Mouse (Mus musculus) CH12.LX (cell line): ENCODE data around the gene Kdm1b. TPM values are rescaled to one million over a fixed set of nuclear protein-coding genes. Genes with fewer than 3 reads are reported as not detected.

ENCODE experiments used
- DNase-seq: peaks from one replicate; pipeline ENCODE4 v3.0.0-alpha.2; 2013; ENCODE audit errors: extremely low read depth
- H3K27ac ChIP-seq: 2 replicates; pipeline ENCODE4 v1.5.1; 2012; ENCODE audit warnings: low read depth, mild to moderate bottlenecking, control low read depth, moderate library complexity; ENCODE audit not compliant: insufficient read depth
- H3K27me3 ChIP-seq: replicated peaks from 2 replicates; pipeline ENCODE3; 2012; ENCODE audit warnings: inconsistent platforms
- H3K36me3 ChIP-seq, 2 experiments: replicated peaks in 1 of 2; 2 replicates each; pipeline versions ENCODE3 to v1.6.1; 2012; ENCODE audit warnings: inconsistent platforms in 1 of 2, low read length in 1 of 2, mild to moderate bottlenecking in 1 of 2, mixed read lengths in 1 of 2, moderate library complexity in 1 of 2; ENCODE audit not compliant: control insufficient read depth in 1 of 2, insufficient read depth in 1 of 2
- H3K4me1 ChIP-seq, 2 experiments: 2 replicates each; pipeline ENCODE4 v1.6.1; 2012; ENCODE audit warnings: inconsistent platforms in 1 of 2, moderate library complexity in 1 of 2; ENCODE audit not compliant: insufficient read depth in 2 of 2, control insufficient read depth in 1 of 2
- H3K4me2 ChIP-seq: 2 replicates; pipeline ENCODE4 v1.6.1; 2012; ENCODE audit warnings: low read depth, mild to moderate bottlenecking, control low read depth; ENCODE audit not compliant: poor library complexity, insufficient read depth, severe bottlenecking
- H3K4me3 ChIP-seq, 3 experiments: fragments of 150-350 bp in 1 of 3; sonication (generic) in 1 of 3; replicated peaks in 1 of 3; 2 replicates each; pipeline versions ENCODE3 to v1.5.1; 2011 to 2012; ENCODE audit warnings: low read depth in 2 of 3, low read length in 2 of 3, mild to moderate bottlenecking in 2 of 3, moderate library complexity in 2 of 3, control low read depth in 1 of 3, improper control_type of control experiment in 1 of 3, inconsistent platforms in 1 of 3, mixed read lengths in 1 of 3; ENCODE audit not compliant: poor library complexity in 1 of 3
- H3K79me2 ChIP-seq: replicated peaks from 2 replicates; pipeline ENCODE4 v1.6.1; 2012; ENCODE audit warnings: mild to moderate bottlenecking, moderate library complexity; ENCODE audit not compliant: control insufficient read depth, poor library complexity, insufficient read depth, severe bottlenecking; ENCODE audit errors: extremely low read depth
- H3K9ac ChIP-seq: 2 replicates; pipeline ENCODE4 v1.6.1; 2012; ENCODE audit warnings: low read depth, mild to moderate bottlenecking, control low read depth, moderate library complexity; ENCODE audit not compliant: insufficient read depth
- H3K9me3 ChIP-seq: replicated peaks from 2 replicates; pipeline ENCODE3; 2012; ENCODE audit warnings: low read length, inconsistent platforms, mixed read lengths
- CHD1 ChIP-seq: IDR thresholded peaks from 2 replicates; pipeline ENCODE4 v1.6.1; 2012; ENCODE audit warnings: low read depth, low read length, improper control_type of control experiment, inconsistent platforms
- CHD2 ChIP-seq: IDR thresholded peaks from 2 replicates; pipeline ENCODE4 v1.6.1; 2011; ENCODE audit warnings: low read length, improper control_type of control experiment
- E2F4 ChIP-seq: IDR thresholded peaks from 2 replicates; pipeline ENCODE4 v1.6.1; 2011; ENCODE audit warnings: low read depth, low read length, improper control_type of control experiment; ENCODE audit not compliant: insufficient replicate concordance
- ELF1 ChIP-seq: IDR thresholded peaks from 2 replicates; pipeline ENCODE4 v1.6.1; 2014; ENCODE audit warnings: low read depth, mild to moderate bottlenecking, inconsistent platforms, low read length, improper control_type of control experiment
- HCFC1 ChIP-seq: IDR thresholded peaks from 2 replicates; pipeline ENCODE4 v1.6.1; 2012; ENCODE audit warnings: low read depth, mild to moderate bottlenecking, inconsistent platforms, low read length, improper control_type of control experiment
- JUND ChIP-seq: conservative IDR thresholded peaks from 2 replicates; pipeline ENCODE4 v1.6.1; 2011; ENCODE audit warnings: low read depth, low read length, improper control_type of control experiment
- MAFK ChIP-seq: IDR thresholded peaks from 2 replicates; pipeline ENCODE4 v1.6.1; 2011; ENCODE audit warnings: low read length, improper control_type of control experiment; ENCODE audit not compliant: insufficient replicate concordance
- MXI1 ChIP-seq: IDR thresholded peaks from 2 replicates; pipeline ENCODE4 v1.6.1; 2011; ENCODE audit warnings: mild to moderate bottlenecking, low read depth, low read length, improper control_type of control experiment
- MYC ChIP-seq: IDR thresholded peaks from 2 replicates; pipeline ENCODE4 v1.6.1; 2011; ENCODE audit warnings: low read depth, mild to moderate bottlenecking, improper control_type of control experiment, low read length
- NELFE ChIP-seq: IDR thresholded peaks from 2 replicates; pipeline ENCODE4 v1.6.1; 2011; ENCODE audit warnings: low read depth, low read length, improper control_type of control experiment
- POLR2A ChIP-seq: IDR thresholded peaks from 2 replicates; pipeline ENCODE4 v1.6.1; 2011; ENCODE audit warnings: low read depth, mild to moderate bottlenecking, improper control_type of control experiment, low read length
- POLR2AphosphoS2 ChIP-seq: IDR thresholded peaks from 2 replicates; pipeline ENCODE4 v1.6.1; 2011; ENCODE audit warnings: low read depth, low read length, improper control_type of control experiment
- RCOR1 ChIP-seq: conservative IDR thresholded peaks from 2 replicates; pipeline ENCODE4 v1.6.1; 2012; ENCODE audit warnings: low read depth, mild to moderate bottlenecking, inconsistent platforms, low read length, improper control_type of control experiment
- TCF12 ChIP-seq: IDR thresholded peaks from 2 replicates; pipeline ENCODE4 v1.6.1; 2014; ENCODE audit warnings: low read depth, mild to moderate bottlenecking, inconsistent platforms, low read length, improper control_type of control experiment
- USF1 ChIP-seq: IDR thresholded peaks from 2 replicates; pipeline ENCODE4 v1.6.1; 2014; ENCODE audit warnings: low read depth, mild to moderate bottlenecking, inconsistent platforms, low read length, improper control_type of control experiment
- ZC3H11A ChIP-seq: IDR thresholded peaks from 2 replicates; pipeline ENCODE4 v1.6.1; 2012; ENCODE audit warnings: low read depth, mild to moderate bottlenecking, inconsistent platforms, low read length, improper control_type of control experiment
- ZKSCAN1 ChIP-seq: IDR thresholded peaks from 2 replicates; pipeline ENCODE4 v1.6.1; 2012; ENCODE audit warnings: low read depth, inconsistent platforms, low read length, improper control_type of control experiment, borderline replicate concordance
- ZMIZ1 ChIP-seq: IDR thresholded peaks from 2 replicates; pipeline ENCODE4 v1.6.1; 2012; ENCODE audit warnings: low read depth, mild to moderate bottlenecking, inconsistent platforms, low read length, improper control_type of control experiment
- dilution Hi-C: fragments of 300-500 bp; cut with MboI; formaldehyde crosslinking; loops from 2 replicates; pipeline ENCODE4 v1.14.3; 2020; ENCODE audit warnings: low sequenced_read_pairs; ENCODE audit not compliant: extremely low pct_unique_long_range_greater_than_20kb, extremely low pct_ligation_motif_present
- in situ Hi-C: fragments of 300-500 bp; cut with MboI; formaldehyde crosslinking; loops from 3 replicates; pipeline ENCODE4 v1.14.3; 2019; ENCODE audit warnings: low sequenced_read_pairs, low pct_ligation_motif_present, low pct_unique_long_range_greater_than_20kb, mixed read lengths
- polyA plus RNA-seq: library from polyadenylated mRNA; unstranded; fragments of >175 nt; gene quantifications from 2 replicates; pipeline ENCODE4 v1.2.1, GENCODE M21; 2012; ENCODE audit warnings: low read depth; ENCODE audit not compliant: insufficient read length
- total RNA-seq, 2 experiments: library from RNA; depleted of rRNA; stranded (reverse); fragments of 300-350 nt in 1 of 2; fragments of >200 nt in 1 of 2; gene quantifications; 2 replicates each; pipeline ENCODE4 v1.2.3; 2012 to 2014

The Kdm1b gene
- total and polyA plus RNA-seq, 3 experiments, result 9.8 to 20.3 (median 11.1) TPM

- H3K9me3 ChIP-seq, result no peaks in the 10 kb centered on the region
- H3K79me2 ChIP-seq, result peaks cover 17% of the 10 kb centered on the region
- peaks cover 19 to 76% of the 10 kb centered on the region in 2 experiments for H3K36me3 ChIP-seq
- dilution Hi-C loops, result no loop called here
- in situ Hi-C loops, result no loop called here
- no peak overlapping the region for H3K4me2 ChIP-seq
- no peak overlapping the region for H3K27ac ChIP-seq
- no peak for DNase-seq
- H3K4me1 ChIP-seq, result peaks cover 0 to 33% of the 10 kb centered on the region in 2 experiments; a peak in 3 of 4 replicates
- no peak overlapping the region for H3K4me3 ChIP-seq
- no peaks in the 10 kb centered on the region for H3K27me3 ChIP-seq
- TF ChIP-seq MAFK, result no peak
- no peak overlapping the region for H3K9ac ChIP-seq
These were observed 56.0 kb downstream of the Kdm1b start for GRCm38 (mm10) chr13:47099265-47099664.

- in situ Hi-C loops, result no loop called here
- H3K79me2 ChIP-seq, result peaks cover 22% of the 10 kb centered on the region
- TF ChIP-seq NELFE (no peak), MAFK (0 out of 2 replicates have a peak, but pooled peaks have one; percentile 39)
- TF ChIP-seq, all 38 proteins: peak for 1
- Histone ChIP-seq H3K36me3 (peaks cover 16 to 63% of the 10 kb centered on the region in 2 experiments), H3K27ac (no peak overlapping the region), H3K9ac (no peak overlapping the region), H3K4me2 (no peak overlapping the region), H3K4me1 (peaks cover 0 to 34% of the 10 kb centered on the region in 2 experiments; a peak in 3 of 4 replicates), H3K27me3 (no peaks in the 10 kb centered on the region), H3K9me3 (no peaks in the 10 kb centered on the region), H3K4me3 (no peak overlapping the region)
- dilution Hi-C loops, result no loop called here
- no peak for DNase-seq
These were observed 57.3 kb downstream of the Kdm1b start for GRCm38 (mm10) chr13:47100587-47100986.

- H3K79me2 ChIP-seq, result peaks cover 22% of the 10 kb centered on the region
- TF ChIP-seq ZMIZ1 (no peak), E2F4 (no peak), POLR2A (no peak), HCFC1 (no peak), RCOR1 (no peak), CHD2 (no peak), ZKSCAN1 (no peak), MYC (no peak), TCF12 (no peak), JUND (no peak), POLR2AphosphoS2 (no peak), USF1 (no peak), MXI1 (no peak), ZC3H11A (no peak), CHD1 (no peak), ELF1 (no peak)
- dilution Hi-C loops, result no loop called here
- H3K4me1 ChIP-seq, result peaks cover 0 to 38% of the 10 kb centered on the region in 2 experiments; a peak in 3 of 4 replicates
- DNase-seq, result no peak
- no peak overlapping the region for H3K9ac ChIP-seq
- peak overlapping the region; percentile 51 for H3K4me2 ChIP-seq
- no peaks in the 10 kb centered on the region for H3K9me3 ChIP-seq
- peaks cover 3% of the 10 kb centered on the region for H3K27me3 ChIP-seq
- H3K36me3 ChIP-seq, result peaks cover 7 to 33% of the 10 kb centered on the region in 2 experiments
- no peak overlapping the region for H3K27ac ChIP-seq
- peak overlapping the region; percentile 46 to 81 (median 71) for H3K4me3 ChIP-seq
- in situ Hi-C loops, result no loop called here
These were observed 60.8 kb downstream of the Kdm1b start for GRCm38 (mm10) chr13:47104146-47104545.
